Mouse (Mus musculus) monocyte, adult 2 months (primary cell): ENCODE measurements around the gene Car14.
"Not testable (repeated sequence)": the region's sequence is repeated elsewhere in the genome, so short reads cannot be mapped to it uniquely, and the experiment has no call there.

Experiments used
- DNase-seq, 2 experiments: peaks; one replicate each; pipeline ENCODE4 v3.0.0; 2022; ENCODE audit warnings: low spot score in 2 of 2, low read depth in 1 of 2

Car14 gene

GRCm38 (mm10) chr3:95857050-95857449, 47.4 kb downstream of the Car14 start:
- DNase-seq = not testable (repeated sequence)

GRCm38 (mm10) chr3:95856115-95856514, 48.4 kb downstream of the Car14 start:
- DNase-seq = no peak

- peak; percentile 70 to 91 for DNase-seq
Measured at GRCm38 (mm10) chr3:95855502-95856089, 48.9 kb downstream of the Car14 start, which contains the start of gene Prpf3. Gene Prpf3, minus strand, starts transcription at chr3:95855885.

GRCm38 (mm10) chr3:95851317-95851716, 53.2 kb downstream of the Car14 start:
- DNase-seq = no peak

GRCm38 (mm10) chr3:95850611-95851010, 53.9 kb downstream of the Car14 start:
- DNase-seq = no peak
